9 mouse cellular contexts compared by ENCODE assay signal in genomic region chr7:127111461-127111860, GRCm38 (mm10). TPM values are rescaled to one million over a fixed set of nuclear protein-coding genes. Genes with fewer than 3 reads are reported as not detected.
DNase-seq lines count a peak whose midpoint lies in the region; TF ChIP-seq lines count a peak whose summit lies in the region.
"Had no signal": no experiment of that assay in that cellular context is flagged by ENCODE, and none has a peak within 500 bp of the region (broad histone marks: within the 10 kb centered on the region; RNA-seq: fewer than 3 reads in every experiment).

No protein-coding gene starts in this region.

- TF ChIP-seq POLR2A in MEL (IDR thresholded peaks at IDR 0.05; ENCODE audit: control insufficient read depth in 1 of 2, insufficient read depth in 1 of 2, low read depth in 1 of 2, low read length in 2 of 2, poor library complexity in 1 of 2): no peak
- no peak for TF ChIP-seq POLR2A in cerebellum, adult 2 months (IDR thresholded peaks at IDR 0.05; ENCODE audit: borderline replicate concordance, insufficient read depth, low read length)
- no peak for TF ChIP-seq POLR2A in lung, adult 2 months (IDR thresholded peaks at IDR 0.05; ENCODE audit: borderline replicate concordance, extremely low read depth, low read depth, low read length)

- DNase-seq in layer of hippocampus, adult 18-20 months (ENCODE audit: low spot score in 2 of 2): peak; percentile 26 to 41
- DNase-seq in layer of hippocampus, adult 9-11 months: no peak
- DNase-seq in MEL (ENCODE audit: low read depth, low spot score): peak; percentile 90
- DNase-seq in cerebellum, adult 2 months: peak; percentile 51 to 54
- DNase-seq in induced T-regulatory cell, adult 2 months (ENCODE audit: low read depth): peak; percentile 90
- peak; percentile 46 for DNase-seq in lung, adult 2 months
- DNase-seq in spleen, adult 12 weeks (ENCODE audit: low spot score): peak; percentile 73
- no peak for DNase-seq in frontal cortex, postnatal 14 days (ENCODE audit: low spot score in 2 of 2)

- 48% methylated on average over 6 of the region's 6 CpGs for WGBS in cerebellum, adult 2 months
- WGBS in lung, adult 2 months: 39% methylated on average over 6 of the region's 6 CpGs

- H3K27me3 ChIP-seq in MEL (ENCODE audit: control insufficient read depth in 1 of 2, insufficient read depth in 2 of 2, low read length in 2 of 2): no peaks in the 10 kb centered on the region
- no peaks in the 10 kb centered on the region for H3K27me3 ChIP-seq in cerebellum, adult 2 months (ENCODE audit: control insufficient read depth, insufficient read depth, low read length)

- no peak overlapping the region for H3K4me3 ChIP-seq in MEL (ENCODE audit: control insufficient read depth in 1 of 2, insufficient read depth in 1 of 2, low read depth in 2 of 2, low read length in 2 of 2)
- H3K4me3 ChIP-seq in cerebellum, adult 2 months (replicated peaks; ENCODE audit: insufficient read depth, low read depth, low read length): no peak overlapping the region
- H3K4me3 ChIP-seq in lung, adult 2 months (replicated peaks; ENCODE audit: extremely low read depth, low read depth, low read length): no peak overlapping the region

- no peaks in the 10 kb centered on the region for H3K79me2 ChIP-seq in MEL (ENCODE audit: control insufficient read depth, insufficient read depth, low read length, poor library complexity)

- H3K4me1 ChIP-seq in MEL (ENCODE audit: control insufficient read depth in 1 of 2, insufficient read depth in 2 of 2, low read length in 2 of 2): peaks cover 2 to 23% of the 10 kb centered on the region in 2 experiments; a peak in 3 of 4 replicates
- peaks cover 8% of the 10 kb centered on the region; the same call in 1 of the 2 replicates for H3K4me1 ChIP-seq in cerebellum, adult 2 months (ENCODE audit: control insufficient read depth, insufficient read depth, low read length)
- H3K4me1 ChIP-seq in lung, adult 2 months (ENCODE audit: control insufficient read depth, insufficient read depth, low read length): no peaks in the 10 kb centered on the region

- no peak overlapping the region for H3K27ac ChIP-seq in MEL (ENCODE audit: control insufficient read depth, low read depth, low read length)
- H3K27ac ChIP-seq in cerebellum, adult 2 months (ENCODE audit: insufficient read depth, low read length): no peak overlapping the region

- peaks cover 0 to 17% of the 10 kb centered on the region in 2 experiments; a peak in 2 of 4 replicates for H3K36me3 ChIP-seq in MEL (ENCODE audit: control insufficient read depth in 1 of 2, insufficient read depth in 2 of 2, low read length in 2 of 2)

- peak; percentile 68 for TF ChIP-seq RAD21 in MEL (IDR thresholded peaks at IDR 0.05; ENCODE audit: low read depth, low read length)

- TF ChIP-seq EP300 in MEL (IDR thresholded peaks at IDR 0.05; ENCODE audit: low read depth in 1 of 2, low read length in 2 of 2): no peak

- H3K9ac ChIP-seq in MEL (ENCODE audit: control insufficient read depth, low read depth, low read length, poor library complexity, severe bottlenecking): no peak overlapping the region

- H3K9me3 ChIP-seq in MEL (replicated peaks; ENCODE audit: insufficient read depth, low read length): no peaks in the 10 kb centered on the region

- peak; percentile 85 to 96 (median 95) for TF ChIP-seq CTCF in MEL (IDR thresholded peaks at IDR 0.05 in 2 of 3, conservative IDR thresholded peaks at IDR 0.05 in 1 of 3; ENCODE audit: control insufficient read depth in 1 of 3, insufficient read depth in 1 of 3, low read depth in 2 of 3, low read length in 3 of 3, poor library complexity in 1 of 3, severe bottlenecking in 1 of 3)
- TF ChIP-seq CTCF in cerebellum, adult 2 months (IDR thresholded peaks at IDR 0.05; ENCODE audit: borderline replicate concordance, insufficient read depth, low read depth, low read length): peak; percentile 67
- TF ChIP-seq CTCF in lung, adult 2 months (IDR thresholded peaks at IDR 0.05; ENCODE audit: insufficient read depth, low read length): peak; percentile 65

TF ChIP-seq in MEL, 35 proteins besides CTCF, POLR2A, EP300 and RAD21:
- TF ChIP-seq MAFK (IDR thresholded peaks at IDR 0.05; ENCODE audit: borderline replicate concordance, low read depth, low read length): no peak
- TF ChIP-seq GABPA (IDR thresholded peaks at IDR 0.05; ENCODE audit: low read depth, low read length): no peak
- TF ChIP-seq USF2 (IDR thresholded peaks at IDR 0.05; ENCODE audit: borderline replicate concordance in 1 of 2, insufficient read depth in 1 of 2, low read depth in 1 of 2, low read length in 2 of 2): no peak
- TF ChIP-seq ZKSCAN1 (IDR thresholded peaks at IDR 0.05; ENCODE audit: low read depth, low read length): no peak
- TF ChIP-seq TCF12 (IDR thresholded peaks at IDR 0.05; ENCODE audit: low read depth, low read length): no peak
- TF ChIP-seq CHD1 (IDR thresholded peaks at IDR 0.05; ENCODE audit: low read depth, low read length): no peak
- peak; percentile 40; the same call in 1 of the 2 replicates for TF ChIP-seq SIN3A (IDR thresholded peaks at IDR 0.05; ENCODE audit: low read length)
- TF ChIP-seq KAT2A (conservative IDR thresholded peaks at IDR 0.05; ENCODE audit: low read depth, low read length): no peak
- peak; percentile 87 for TF ChIP-seq SMC3 (IDR thresholded peaks at IDR 0.05; ENCODE audit: low read depth, low read length)
- peak; percentile 68 for TF ChIP-seq ZC3H11A (IDR thresholded peaks at IDR 0.05; ENCODE audit: low read depth, low read length)
- no peak for TF ChIP-seq ETS1 (IDR thresholded peaks at IDR 0.05; ENCODE audit: low read depth, low read length)
- TF ChIP-seq POLR2AphosphoS5 (IDR thresholded peaks at IDR 0.05; ENCODE audit: borderline replicate concordance, low read depth, low read length): no peak
- TF ChIP-seq MXI1 (IDR thresholded peaks at IDR 0.05; ENCODE audit: low read depth, low read length): peak; percentile 67; the same call in 1 of the 2 replicates
- TF ChIP-seq MYC (IDR thresholded peaks at IDR 0.05; ENCODE audit: low read depth, low read length): peak; percentile 88
- TF ChIP-seq MYB (IDR thresholded peaks at IDR 0.05; ENCODE audit: low read depth, low read length): no peak
- no peak for TF ChIP-seq TBP (IDR thresholded peaks at IDR 0.05; ENCODE audit: low read depth, low read length)
- peak; percentile 65; the same call in 1 of the 2 replicates for TF ChIP-seq MAX (IDR thresholded peaks at IDR 0.05; ENCODE audit: low read length)
- TF ChIP-seq MAZ (IDR thresholded peaks at IDR 0.05; ENCODE audit: low read depth, low read length): peak; percentile 70; the same call in 1 of the 2 replicates
- no peak for TF ChIP-seq POLR2AphosphoS2 (IDR thresholded peaks at IDR 0.05; ENCODE audit: low read length)
- no peak for TF ChIP-seq ELF1 (IDR thresholded peaks at IDR 0.05; ENCODE audit: low read depth, low read length)
- TF ChIP-seq JUND (IDR thresholded peaks at IDR 0.05; ENCODE audit: low read depth, low read length): no peak
- TF ChIP-seq ZNF384 (IDR thresholded peaks at IDR 0.05; ENCODE audit: low read depth, low read length): no peak
- no peak for TF ChIP-seq NELFE (IDR thresholded peaks at IDR 0.05; ENCODE audit: low read depth, low read length)
- TF ChIP-seq CHD2 (IDR thresholded peaks at IDR 0.05; ENCODE audit: low read length): no peak

RNA-seq across cellular contexts. Expression of gene Qprt, which starts 10.6 kb away (rescaled TPM):
- total RNA-seq in layer of hippocampus, adult 18-20 months (2021): under 1 TPM; 0.20 to 0.50 TPM
- 2.5 and 2.7 TPM in 2 replicates for total RNA-seq in MEL (2012; rRNA removed)
- 1 to 10 TPM in 1 of 2 experiments, not detected in 1; 3.7 TPM for polyA plus RNA-seq in MEL (2012; ENCODE audit: insufficient read depth in 1 of 2, insufficient read length in 2 of 2, low read depth in 1 of 2, low replicate concordance in 2 of 2, missing spikeins in 1 of 2)
- 2.1 and 2.2 TPM in 2 replicates for polyA plus RNA-seq in cerebellum, adult 2 months (2012; rRNA removed)
- polyA plus RNA-seq in lung, adult 2 months (2012; rRNA removed): 0.57 and 0.93 TPM in 2 replicates

RNA-seq across cellular contexts. Expression of gene AI467606, which starts 20.3 kb away (rescaled TPM):
- 1 to 10 TPM in 1 of 2 experiments, under 1 TPM in 1; 0.84 to 1.6 TPM for total RNA-seq in layer of hippocampus, adult 18-20 months (2021)
- total RNA-seq in MEL (2012; rRNA removed): 51.1 and 54.9 TPM in 2 replicates
- polyA plus RNA-seq in MEL (2012; ENCODE audit: insufficient read depth in 1 of 2, insufficient read length in 2 of 2, low read depth in 1 of 2, low replicate concordance in 2 of 2, missing spikeins in 1 of 2): 100 to 1,000 TPM in 1 of 2 experiments, 10 to 100 TPM in 1; 79.4 to 101 TPM
- polyA plus RNA-seq in cerebellum, adult 2 months (2012; rRNA removed): 1.4 and 2.1 TPM in 2 replicates
- 45.0 and 49.9 TPM in 2 replicates for polyA plus RNA-seq in lung, adult 2 months (2012; rRNA removed)

RNA-seq across cellular contexts. Expression of gene Zg16, which starts 24.3 kb away (rescaled TPM):
- not detected for total RNA-seq in layer of hippocampus, adult 18-20 months (2021)
- 57.1 and 89.3 TPM in 2 replicates for total RNA-seq in MEL (2012; rRNA removed)
- 10 to 100 TPM in 1 of 2 experiments, not detected in 1; 50.4 TPM for polyA plus RNA-seq in MEL (2012; ENCODE audit: insufficient read depth in 1 of 2, insufficient read length in 2 of 2, low read depth in 1 of 2, low replicate concordance in 2 of 2, missing spikeins in 1 of 2)
- polyA plus RNA-seq in cerebellum, adult 2 months (2012; rRNA removed): 0.34 TPM in 1 of 2 replicates, not detected in the other
- 0.37 and 19.0 TPM in 2 replicates for polyA plus RNA-seq in lung, adult 2 months (2012; rRNA removed)
- total RNA-seq: gastrocnemius, postnatal 36 days had no signal

RNA-seq across cellular contexts. Expression of gene Spn, which starts 26.2 kb away (rescaled TPM):
- total RNA-seq in layer of hippocampus, adult 18-20 months (2021): under 1 TPM; 0.25 to 0.30 TPM
- total RNA-seq in MEL (2012; rRNA removed): 169 and 182 TPM in 2 replicates
- 100 to 1,000 TPM; 135 to 184 TPM for polyA plus RNA-seq in MEL (2012; ENCODE audit: insufficient read depth in 1 of 2, insufficient read length in 2 of 2, low read depth in 1 of 2, low replicate concordance in 2 of 2, missing spikeins in 1 of 2)
- 0.16 and 0.18 TPM in 2 replicates for polyA plus RNA-seq in cerebellum, adult 2 months (2012; rRNA removed)
- 11.8 and 13.2 TPM in 2 replicates for polyA plus RNA-seq in lung, adult 2 months (2012; rRNA removed)

Comparison
In these comparisons a context has a peak if more than half of its experiments do, and no peak if none do; other contexts are left out.
1. DNase-seq: peak in layer of hippocampus, adult 18-20 months (2 of 2), MEL (single experiment), cerebellum, adult 2 months (2 of 2), induced T-regulatory cell, adult 2 months (single experiment), lung, adult 2 months (single experiment) and spleen, adult 12 weeks (single experiment); none in layer of hippocampus, adult 9-11 months (single experiment) and frontal cortex, postnatal 14 days (0 of 2).
2. RNA of gene AI467606, which starts 20.3 kb away (polyA plus RNA-seq): 79.4 to 101 TPM in MEL and 45.0 to 49.9 TPM in lung, adult 2 months; 1.4 to 2.1 TPM in cerebellum, adult 2 months; every median in the first group is over 10 times any median in the second.
3. Peak in every context shown above with its lines, with median percentiles within 50 percentile points of each other: CTCF ChIP-seq.